In genomic region chr2:180569028-180569643, GRCm38 (mm10) we compare ENCODE assay signal across 9 mouse cellular contexts. TPM values are rescaled to one million over a fixed set of nuclear protein-coding genes. Genes with fewer than 3 reads are reported as not detected.
DNase-seq lines count a peak whose midpoint lies in the region; ATAC-seq and TF ChIP-seq lines count a peak whose summit lies in the region.
"Had no signal": no experiment of that assay in that cellular context is flagged by ENCODE, and none has a peak within 500 bp of the region (broad histone marks: within the 10 kb centered on the region; RNA-seq: fewer than 3 reads in every experiment).

No protein-coding gene starts in this region.

- no peaks in the 10 kb centered on the region for H3K36me3 ChIP-seq in midbrain, postnatal 0 days (ENCODE audit: insufficient read depth, low read length)
- H3K36me3 ChIP-seq in midbrain, embryonic 16.5 days (ENCODE audit: control insufficient read depth, insufficient read depth, low read length), result no peaks in the 10 kb centered on the region
- H3K36me3 ChIP-seq: liver, embryonic 13.5 days had no signal

- H3K9me3 ChIP-seq in midbrain, postnatal 0 days (ENCODE audit: low read length), result no peaks in the 10 kb centered on the region
- H3K9me3 ChIP-seq in midbrain, embryonic 16.5 days (replicated peaks; ENCODE audit: control insufficient read depth, low read length, poor library complexity, severe bottlenecking), result no peaks in the 10 kb centered on the region
- H3K9me3 ChIP-seq: liver, embryonic 13.5 days had no signal

- intact Hi-C loops in heart, postnatal 10 days (cut with DNase I), result no loop called here

- H3K4me1 ChIP-seq in midbrain, postnatal 0 days (ENCODE audit: insufficient read depth, low read length), result peaks cover 3% of the 10 kb centered on the region; the same call in 1 of the 2 replicates
- no peaks in the 10 kb centered on the region for H3K4me1 ChIP-seq in midbrain, embryonic 16.5 days (ENCODE audit: control insufficient read depth, insufficient read depth, low read length)
- H3K4me1 ChIP-seq: liver, embryonic 13.5 days had no signal

- WGBS in midbrain, postnatal 0 days, result 33% methylated on average over 3 of the region's 3 CpGs
- 43% methylated on average over 3 of the region's 3 CpGs for WGBS in midbrain, embryonic 16.5 days

- no peak overlapping the region for H3K27ac ChIP-seq in midbrain, postnatal 0 days (ENCODE audit: low read depth, low read length)
- H3K27ac ChIP-seq in midbrain, embryonic 16.5 days (ENCODE audit: low read length), result no peak overlapping the region
- H3K27ac ChIP-seq: liver, embryonic 13.5 days had no signal

- no peak overlapping the region for H3K4me2 ChIP-seq in midbrain, postnatal 0 days (ENCODE audit: low read depth, low read length, poor library complexity, severe bottlenecking)
- no peak overlapping the region for H3K4me2 ChIP-seq in midbrain, embryonic 16.5 days (ENCODE audit: low read length)
- H3K4me2 ChIP-seq: liver, embryonic 13.5 days had no signal

- H3K4me3 ChIP-seq in midbrain, postnatal 0 days (ENCODE audit: low read depth, low read length), result no peak overlapping the region
- H3K4me3 ChIP-seq in midbrain, embryonic 16.5 days (ENCODE audit: low read depth, low read length), result no peak overlapping the region
- H3K4me3 ChIP-seq: liver, embryonic 13.5 days had no signal

- H3K27me3 ChIP-seq in midbrain, postnatal 0 days (ENCODE audit: insufficient read depth, low read length), result 0 out of 2 replicates have a peak, but pooled peaks cover 4% of the 10 kb centered on the region
- H3K27me3 ChIP-seq in midbrain, embryonic 16.5 days (ENCODE audit: control insufficient read depth, insufficient read depth, low read depth, low read length), result no peaks in the 10 kb centered on the region

- H3K9ac ChIP-seq in midbrain, postnatal 0 days (replicated peaks; ENCODE audit: low read length, poor library complexity, severe bottlenecking), result no peak overlapping the region
- no peak overlapping the region for H3K9ac ChIP-seq in midbrain, embryonic 16.5 days (ENCODE audit: low read depth, low read length)
- H3K9ac ChIP-seq: liver, embryonic 13.5 days had no signal

- TF ChIP-seq CTCF in midbrain, postnatal 0 days (IDR thresholded peaks at IDR 0.05), result no peak

- DNase-seq in adrenal gland, adult (ENCODE audit: inconsistent age in 2 of 2, low spot score in 1 of 2), result peak; percentile 41 to 81
- no peak for DNase-seq in adrenal gland, postnatal 4 days (ENCODE audit: low spot score in 2 of 2)
- peak; percentile 53 for DNase-seq in midbrain, postnatal 0 days (ENCODE audit: low spot score)
- DNase-seq in heart, postnatal 10 days, result peak; percentile 75 to 78
- peak; percentile 66 to 70 for DNase-seq in lung, adult 18-20 months
- DNase-seq in B cell, adult 2 months, result no peak
- DNase-seq in thymus, adult 18-20 months, result no peak
- DNase-seq: liver, embryonic 13.5 days had no signal

- no peak for ATAC-seq in midbrain, postnatal 0 days (ENCODE audit: low FRiP score)
- no peak for ATAC-seq in midbrain, embryonic 16.5 days

RNA-seq across cellular contexts. Expression of gene Mrgbp, which starts 12.0 kb away (rescaled TPM):
- total RNA-seq in adrenal gland, postnatal 4 days (2021), result 10 to 100 TPM; 28.2 to 29.3 TPM
- 58.3 and 60.8 TPM in 2 replicates for total RNA-seq in midbrain, postnatal 0 days (2014; rRNA removed)
- polyA plus RNA-seq in midbrain, postnatal 0 days (2015; fragmentation: Nextera tagmentation; extraction: Ambion mirVana), result 34.4 and 36.5 TPM in 2 replicates
- 40.2 and 44.8 TPM in 2 replicates for polyA plus RNA-seq in midbrain, embryonic 16.5 days (2015; fragmentation: Nextera tagmentation; extraction: Ambion mirVana)
- 10 to 100 TPM; 17.8 to 21.3 TPM for total RNA-seq in heart, postnatal 10 days (2021)

RNA-seq across cellular contexts. Expression of gene Ogfr, which starts 19.9 kb away (rescaled TPM):
- 10 to 100 TPM; 61.4 to 66.1 TPM for total RNA-seq in adrenal gland, postnatal 4 days (2021)
- total RNA-seq in midbrain, postnatal 0 days (2014; rRNA removed), result 121 and 126 TPM in 2 replicates
- polyA plus RNA-seq in midbrain, postnatal 0 days (2015; fragmentation: Nextera tagmentation; extraction: Ambion mirVana), result 82.1 and 82.4 TPM in 2 replicates
- polyA plus RNA-seq in midbrain, embryonic 16.5 days (2015; fragmentation: Nextera tagmentation; extraction: Ambion mirVana), result 81.2 and 85.8 TPM in 2 replicates
- 10 to 100 TPM; 42.6 to 48.8 TPM for total RNA-seq in heart, postnatal 10 days (2021)

RNA-seq across cellular contexts. Expression of gene Col9a3, which starts 28.5 kb away (rescaled TPM):
- total RNA-seq in adrenal gland, postnatal 4 days (2021), result 1 to 10 TPM; 2.3 to 3.1 TPM
- 19.9 and 47.6 TPM in 2 replicates for total RNA-seq in midbrain, postnatal 0 days (2014; rRNA removed)
- 29.6 and 29.8 TPM in 2 replicates for polyA plus RNA-seq in midbrain, postnatal 0 days (2015; fragmentation: Nextera tagmentation; extraction: Ambion mirVana)
- 40.4 and 43.2 TPM in 2 replicates for polyA plus RNA-seq in midbrain, embryonic 16.5 days (2015; fragmentation: Nextera tagmentation; extraction: Ambion mirVana)
- 1 to 10 TPM in 1 of 2 experiments, under 1 TPM in 1; 0.53 to 1.2 TPM for total RNA-seq in heart, postnatal 10 days (2021)

Comparison
In these comparisons a context has a peak if more than half of its experiments do, and no peak if none do; other contexts are left out.
1. DNase-seq: peak in adrenal gland, adult (2 of 2), midbrain, postnatal 0 days (single experiment), heart, postnatal 10 days (2 of 2) and lung, adult 18-20 months (2 of 2); none in adrenal gland, postnatal 4 days (0 of 2), B cell, adult 2 months (0 of 2) and thymus, adult 18-20 months (0 of 2).